Mouse (Mus musculus) layer of hippocampus, adult 9-11 months (tissue): Measurements from ENCODE around the gene Arpc2.
"Not testable (repeated sequence)": the region's sequence is repeated elsewhere in the genome, so short reads cannot be mapped to it uniquely, and the experiment has no call there.

Experiments used
- DNase-seq: peaks from one replicate; pipeline ENCODE4 v3.0.0; 2022

The Arpc2 gene

DNA sequence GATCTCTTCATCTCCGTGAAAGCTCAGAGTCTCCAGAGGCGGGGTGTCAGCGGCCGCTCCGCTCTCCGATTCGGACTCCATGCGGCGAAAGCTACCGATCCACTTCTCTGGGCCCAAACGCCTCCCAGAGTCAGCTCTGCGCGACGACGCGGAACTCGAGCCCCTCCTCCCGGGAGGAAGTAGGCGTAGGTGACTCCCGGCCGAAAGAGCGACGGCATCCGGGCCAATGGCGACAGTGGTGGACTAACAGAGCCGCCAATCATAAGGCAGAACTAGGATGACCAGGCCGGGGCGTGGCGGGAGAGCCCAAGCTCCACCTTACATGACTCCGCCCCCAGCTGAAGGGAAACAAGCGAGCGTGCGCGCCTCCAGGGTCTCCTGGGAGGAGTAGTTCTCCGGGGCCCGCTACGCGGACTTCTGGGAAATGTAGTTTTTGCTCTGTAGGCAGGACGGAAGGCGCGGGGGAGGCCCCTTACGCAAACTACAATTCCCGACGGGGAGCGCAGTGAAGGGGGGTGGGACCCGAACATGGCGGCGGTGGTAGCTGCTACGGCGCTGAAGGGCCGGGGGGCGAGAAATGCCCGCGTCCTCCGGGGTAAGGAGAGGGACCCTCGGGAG is 48.8 kb downstream of the Arpc2 start, which contains the start of the genes Aamp and Pnkd:
TSS of gene Aamp (minus strand) at position 196 of the 618 bp plus-strand sequence.
TSS of gene Pnkd (plus strand) at position 388 of the 618 bp plus-strand sequence.
- peak; percentile 100 for DNase-seq

GRCm38 (mm10) chr1:74285212-74286010 is 49.5 kb downstream of the Arpc2 start:
- DNase-seq, result no peak

DNA sequence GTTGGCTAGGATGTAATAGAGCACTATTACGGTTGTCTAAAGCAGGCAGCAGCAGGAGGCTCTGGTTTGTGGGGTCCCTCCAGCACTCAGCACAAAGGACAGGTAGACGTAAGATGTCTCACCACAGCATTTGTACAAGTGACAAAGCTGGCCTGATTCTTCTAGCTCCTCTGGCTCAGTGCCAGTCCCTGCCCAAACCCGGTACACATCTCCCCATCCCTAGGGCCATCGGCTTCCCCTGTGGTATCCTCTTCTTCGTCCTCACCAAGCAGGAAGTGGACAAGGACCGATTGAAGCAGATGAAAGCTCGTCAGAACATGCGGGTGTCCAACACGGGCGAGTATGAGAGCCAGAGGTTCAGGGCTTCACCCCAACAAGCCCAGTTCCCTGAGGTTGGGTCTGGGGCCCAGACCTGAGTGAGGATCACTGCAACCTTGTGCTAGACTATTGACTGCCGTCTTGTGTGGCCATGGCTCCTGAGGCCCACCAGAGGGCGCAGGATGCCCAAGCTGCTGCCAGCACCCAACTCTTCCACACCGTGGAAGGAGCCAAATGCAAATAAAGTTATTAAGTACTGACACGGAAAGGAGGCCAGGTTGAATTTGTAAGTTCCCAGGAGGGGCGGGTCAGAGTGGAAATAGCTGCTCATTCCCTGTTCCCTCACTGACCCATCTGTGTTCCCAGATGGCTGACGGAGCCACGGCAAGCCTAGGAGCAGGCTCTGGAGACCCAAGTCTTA is 51.2 kb downstream of the Arpc2 start:
- not testable (repeated sequence) for DNase-seq

GRCm38 (mm10) chr1:74288327-74288726 is 52.4 kb downstream of the Arpc2 start:
- no peak for DNase-seq

GRCm38 (mm10) chr1:74289248-74289647 is 53.4 kb downstream of the Arpc2 start:
- no peak for DNase-seq

DNA sequence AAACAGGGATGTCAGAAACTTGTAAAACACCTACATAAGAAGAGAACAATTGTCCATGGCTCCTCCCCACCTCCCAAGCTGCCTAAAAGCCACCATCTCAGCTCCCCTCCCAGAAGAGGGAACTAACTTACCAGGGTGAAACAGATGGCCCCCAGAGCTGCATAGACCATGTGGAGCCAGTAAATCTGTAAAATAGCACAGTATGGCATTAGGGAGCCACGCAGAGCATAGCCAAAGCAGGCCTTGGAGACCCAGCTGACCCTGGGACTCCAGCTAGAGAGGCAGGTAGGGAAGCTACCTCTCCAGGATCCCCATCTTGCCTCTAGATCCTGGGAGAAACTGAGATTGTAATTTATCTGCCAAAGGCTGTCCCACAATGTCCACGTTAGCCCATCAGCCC is 53.9 kb downstream of the Arpc2 start:
- no peak for DNase-seq

GRCm38 (mm10) chr1:74290141-74290540 is 54.3 kb downstream of the Arpc2 start:
- no peak for DNase-seq

- DNase-seq, result no peak
Observed at GRCm38 (mm10) chr1:74292331-74293020, 56.6 kb downstream of the Arpc2 start.

- DNase-seq, result no peak
Observed at GRCm38 (mm10) chr1:74293306-74293960, 57.5 kb downstream of the Arpc2 start.

- DNase-seq, result no peak
Observed at GRCm38 (mm10) chr1:74294090-74294643, 58.3 kb downstream of the Arpc2 start.

- DNase-seq, result no peak
Observed at GRCm38 (mm10) chr1:74294733-74295455, 59.0 kb downstream of the Arpc2 start.

GRCm38 (mm10) chr1:74295456-74296171 is 59.7 kb downstream of the Arpc2 start:
- DNase-seq, result peak; percentile 96

GRCm38 (mm10) chr1:74296477-74296876 is 60.6 kb downstream of the Arpc2 start:
- no peak for DNase-seq

DNA sequence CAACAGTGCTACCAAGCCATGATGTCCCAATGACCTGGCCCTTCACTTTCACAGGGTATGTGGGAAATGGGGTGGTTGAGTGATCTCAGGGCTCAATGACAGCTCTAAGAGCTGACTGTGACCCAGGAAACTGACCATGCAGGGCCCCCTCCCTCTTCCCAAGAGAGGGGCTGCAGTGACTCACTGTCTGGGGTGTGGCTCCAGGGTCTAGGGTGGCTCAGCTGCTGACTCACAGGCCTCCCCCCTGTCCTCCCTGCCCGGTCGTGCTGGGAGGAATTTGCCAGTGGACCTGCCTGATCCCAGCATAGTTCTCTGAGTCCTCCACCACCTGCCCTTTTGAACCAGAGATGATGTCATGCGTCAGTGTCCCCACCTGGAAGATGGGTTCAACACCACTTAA is 61.4 kb downstream of the Arpc2 start:
- no peak for DNase-seq

- no peak for DNase-seq
Observed at GRCm38 (mm10) chr1:74298157-74298750, 62.4 kb downstream of the Arpc2 start.

- DNase-seq, result no peak
Observed at GRCm38 (mm10) chr1:74298996-74299395, 63.1 kb downstream of the Arpc2 start.

DNA sequence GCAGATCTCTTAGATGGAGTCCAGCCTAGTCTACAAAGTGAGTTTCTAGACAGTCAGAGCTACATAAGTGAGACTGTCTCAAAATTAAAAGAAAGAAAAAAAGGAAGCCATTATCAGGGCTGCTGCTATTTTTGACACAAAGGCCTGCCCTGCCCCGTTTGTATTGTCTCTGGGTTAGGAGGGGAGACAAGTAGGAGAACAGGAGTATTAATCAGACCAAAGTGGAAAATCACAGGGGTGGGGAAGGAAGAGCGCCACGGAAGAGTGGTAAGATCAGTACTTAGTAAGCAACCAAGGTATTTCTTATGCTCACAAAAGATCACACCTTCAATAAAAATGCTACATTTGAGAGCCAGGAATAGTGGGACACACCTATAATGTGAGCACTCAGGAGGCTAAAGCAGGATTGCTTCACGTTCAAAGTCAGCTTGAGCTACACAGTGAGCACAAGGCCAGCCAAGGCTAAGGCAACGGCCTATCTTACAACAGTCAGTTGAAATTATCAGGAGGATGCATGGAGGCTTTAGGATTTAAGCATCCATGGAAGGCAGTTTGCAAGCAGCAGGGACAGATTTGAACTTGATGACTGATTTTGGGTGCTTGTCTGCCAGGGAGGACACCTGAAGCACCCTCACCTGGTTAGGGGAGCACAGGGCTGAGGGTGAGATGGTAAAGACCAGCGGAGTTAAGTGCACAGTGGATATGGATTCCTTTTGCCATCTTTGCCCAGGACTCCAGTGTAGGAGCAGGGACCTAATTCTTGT is 64.6 kb downstream of the Arpc2 start:
- no peak for DNase-seq

GRCm38 (mm10) chr1:74302229-74302628 is 66.3 kb downstream of the Arpc2 start:
- no peak for DNase-seq

GRCm38 (mm10) chr1:74302835-74303234 is 67.0 kb downstream of the Arpc2 start:
- DNase-seq, result no peak
